Mouse (Mus musculus) spleen, adult 12 weeks (tissue): ENCODE data around the gene Pole4.

Source experiments
- DNase-seq: peaks from one replicate; pipeline ENCODE4 v3.0.0; 2022; ENCODE audit warnings: low spot score

The Pole4 gene

DNA sequence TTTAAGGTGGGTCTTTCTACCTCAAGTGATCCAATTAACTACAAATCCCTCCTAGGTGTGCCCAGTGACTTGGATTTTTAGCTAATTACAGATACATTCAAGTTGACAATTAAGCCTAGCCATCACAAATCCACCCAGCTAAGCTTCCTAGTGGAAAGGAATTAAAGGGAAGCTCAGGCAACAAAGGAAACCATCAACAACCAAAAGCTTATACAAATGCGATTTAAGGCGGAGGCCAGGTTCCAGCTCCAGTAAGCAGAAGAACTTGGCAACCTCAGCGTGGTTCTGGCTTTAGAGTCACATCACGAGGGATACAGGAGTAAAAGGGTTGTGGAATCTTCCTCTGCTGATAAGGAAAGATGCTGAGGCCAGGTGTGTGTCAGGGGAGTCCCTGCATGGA is 92.0 kb downstream of the Pole4 start:
- no peak for DNase-seq

DNA sequence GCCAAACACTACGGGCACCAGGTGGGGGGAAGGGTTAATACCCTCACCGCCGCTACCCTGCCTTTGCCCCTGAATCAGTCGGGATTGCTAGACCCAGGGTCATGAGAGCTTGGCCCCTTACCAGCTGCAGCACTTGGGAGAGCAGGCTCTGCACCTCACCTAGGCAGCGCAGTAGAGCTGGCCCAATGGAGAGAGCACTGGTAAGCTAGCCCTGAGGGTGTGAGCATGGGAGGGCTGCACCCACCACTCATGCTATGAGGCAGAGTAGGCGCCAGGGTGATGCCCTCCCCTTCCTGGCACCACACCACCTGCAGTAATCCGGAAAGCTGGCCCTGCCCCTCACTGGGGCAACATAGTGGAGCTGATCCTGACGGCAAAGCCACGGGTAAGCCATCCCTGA is 94.1 kb downstream of the Pole4 start:
- DNase-seq: no peak

DNA sequence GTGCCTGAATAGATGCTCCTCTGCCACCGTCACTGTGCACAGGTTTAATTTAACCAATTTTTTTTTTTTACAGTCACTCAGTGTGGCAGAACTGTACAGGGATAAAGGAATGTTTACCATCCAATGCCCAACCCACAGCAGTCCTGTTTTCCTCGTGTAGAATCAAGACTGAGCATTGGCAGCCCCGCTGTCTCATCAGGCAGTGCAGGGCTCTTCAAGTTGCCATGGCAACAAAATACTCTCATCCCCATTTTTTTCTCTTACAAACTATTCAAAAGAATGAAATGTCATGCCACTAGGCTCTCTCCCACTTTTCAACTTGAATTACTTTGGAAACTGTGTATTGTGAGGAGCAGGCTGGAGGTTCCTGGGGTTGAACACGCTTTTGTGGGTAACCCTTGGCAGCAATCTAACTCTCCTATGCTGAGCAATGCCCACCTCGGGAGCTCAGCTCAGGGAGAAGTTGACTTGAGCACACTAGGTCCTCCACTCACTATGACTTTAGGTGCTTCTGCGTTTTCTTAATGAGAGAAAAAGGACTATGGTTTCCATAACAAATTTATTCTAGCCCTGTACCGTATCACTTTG is 95.7 kb downstream of the Pole4 start:
- no peak for DNase-seq

DNA sequence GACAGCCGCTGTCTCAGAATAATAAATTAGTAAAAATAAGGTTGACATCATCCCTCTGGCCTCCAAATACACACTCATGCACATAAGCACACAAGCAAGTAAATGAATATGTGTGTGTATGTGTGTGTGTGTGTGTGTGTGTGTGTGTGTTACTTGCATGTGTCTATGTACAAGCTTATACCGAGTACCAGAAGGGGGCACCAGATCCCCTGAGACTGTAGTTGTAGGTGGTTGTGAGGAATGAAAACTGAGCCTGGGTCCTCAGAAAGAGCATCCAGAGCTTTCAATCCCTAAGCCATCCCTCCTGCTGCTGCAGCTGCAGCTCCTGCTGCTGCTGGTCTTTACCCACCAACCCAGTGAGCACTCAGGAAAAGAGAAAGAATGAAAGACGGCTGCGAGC is 96.4 kb downstream of the Pole4 start:
- DNase-seq: no peak

DNA sequence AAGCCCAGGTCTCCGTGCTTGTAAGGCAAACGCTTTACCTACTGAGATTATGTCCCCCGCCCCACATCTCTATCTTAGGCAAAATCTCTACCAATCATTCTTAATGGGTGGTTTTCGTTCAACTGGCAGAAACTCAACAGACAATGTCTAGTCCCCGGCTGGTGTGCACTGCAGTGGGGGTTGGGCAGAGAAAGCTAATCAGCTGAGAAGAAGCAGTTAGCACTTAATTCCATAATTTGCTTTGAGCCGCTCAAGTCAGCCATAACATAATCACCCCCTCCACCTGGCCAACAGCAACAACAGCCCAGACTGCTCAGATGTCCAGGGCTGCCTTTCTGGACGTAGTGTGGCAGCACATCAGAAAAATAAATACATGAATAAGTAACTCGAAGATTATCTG is 100.4 kb downstream of the Pole4 start:
- no peak for DNase-seq

DNA sequence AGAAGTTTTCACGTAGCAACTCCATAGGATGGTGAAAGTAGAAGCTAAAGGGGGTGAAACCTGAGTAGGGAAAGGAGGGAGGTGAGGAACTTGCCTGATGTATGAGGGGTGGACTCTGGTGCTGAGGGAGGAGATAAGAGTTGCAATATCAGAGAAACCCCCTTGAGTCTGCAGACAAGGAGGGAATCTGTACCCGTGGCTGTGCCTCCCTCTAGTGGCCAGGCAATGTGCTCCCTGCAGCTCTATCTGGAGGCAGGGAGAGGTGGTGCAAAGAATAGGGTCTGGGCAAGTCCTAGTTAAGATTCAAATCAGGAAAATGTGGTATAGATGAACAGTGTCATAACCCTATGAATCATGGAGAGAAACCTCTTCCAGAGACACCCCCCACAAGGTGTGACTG is 101.5 kb downstream of the Pole4 start:
- DNase-seq: no peak

DNA sequence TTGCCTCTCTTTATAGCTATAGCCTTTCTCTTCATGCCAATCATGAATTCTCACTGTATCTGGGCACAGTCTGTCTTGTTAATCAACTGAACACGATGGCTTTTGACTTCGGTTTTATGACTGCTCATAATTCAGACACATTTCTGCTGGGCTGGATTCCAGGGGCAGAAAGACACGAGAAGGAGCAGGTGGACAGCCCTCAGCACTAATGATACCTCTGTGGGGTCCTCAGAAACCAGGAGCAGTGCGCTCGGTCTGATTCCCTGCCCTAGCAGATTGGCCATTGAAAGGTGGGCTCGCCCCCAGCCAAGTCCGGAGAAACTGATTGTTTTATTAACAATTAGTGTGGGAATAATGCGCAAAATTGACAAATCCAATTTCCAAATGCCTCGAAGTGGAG is 101.9 kb downstream of the Pole4 start:
- DNase-seq: no peak

DNA sequence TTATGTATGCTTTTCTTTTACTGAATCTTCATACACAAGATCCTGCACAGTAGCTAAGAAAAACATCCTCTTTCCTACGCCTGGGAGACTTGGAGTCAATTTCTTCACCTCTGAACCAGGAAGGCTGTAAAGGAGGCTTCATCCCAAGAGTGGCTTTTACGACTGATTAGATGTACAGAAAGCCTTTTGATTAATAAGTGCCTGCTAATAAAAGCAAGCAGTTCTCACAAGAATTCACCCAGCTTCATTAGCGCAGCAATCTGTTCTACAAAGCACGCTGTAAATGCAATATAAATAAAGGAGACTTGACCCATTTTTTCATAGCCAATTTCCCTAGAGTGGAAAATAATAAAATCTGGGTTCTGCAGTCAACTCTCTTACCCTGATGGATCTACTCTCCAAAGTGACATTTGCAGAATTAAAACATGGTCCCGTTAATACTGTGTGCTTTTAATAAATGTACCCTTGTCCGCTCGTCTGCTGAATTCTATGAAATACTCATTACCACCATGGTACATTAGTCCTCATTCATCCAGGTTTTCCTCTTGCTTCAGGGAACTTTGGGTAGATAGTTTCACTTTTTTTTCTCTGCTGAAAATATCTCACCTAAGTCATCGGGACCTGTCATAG is 109.6 kb downstream of the Pole4 start:
- no peak for DNase-seq

DNA sequence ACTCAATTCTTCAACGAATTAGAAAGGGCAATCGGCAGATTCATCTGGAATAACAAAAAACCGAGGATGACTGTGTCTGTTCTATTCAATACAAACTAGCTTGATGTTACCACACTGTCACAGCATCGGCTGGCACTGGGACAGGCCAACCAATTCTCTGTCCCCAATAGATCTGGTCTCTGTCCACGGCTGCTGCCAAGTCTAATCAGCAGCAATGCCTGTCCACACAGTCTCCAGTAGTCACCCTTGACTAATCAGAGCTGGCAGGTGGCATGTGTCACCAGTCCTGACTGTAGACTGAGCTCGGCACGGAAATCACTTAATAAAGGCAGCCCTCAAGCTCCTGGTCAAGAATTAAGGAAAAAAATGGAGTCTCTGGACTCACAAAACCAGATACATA is 115.8 kb downstream of the Pole4 start:
- no peak for DNase-seq

DNA sequence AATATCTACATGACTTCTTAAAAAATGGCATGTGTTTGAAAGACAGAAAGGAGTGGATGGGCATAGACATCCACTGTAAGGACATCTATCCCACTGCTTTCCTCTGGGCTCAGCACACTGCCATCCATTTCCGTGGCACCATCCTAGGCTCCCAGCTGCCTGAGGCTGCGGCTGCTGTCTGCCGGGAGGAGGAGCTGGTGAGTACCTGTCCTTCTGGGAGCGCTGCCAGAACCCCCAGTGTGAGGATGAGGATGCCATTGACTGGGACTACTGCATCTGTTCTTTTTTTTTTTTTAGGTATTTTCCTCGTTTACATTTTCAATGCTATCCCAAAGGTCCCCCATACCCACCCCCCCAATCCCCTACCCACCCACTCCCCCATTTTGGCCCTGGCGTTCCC is 119.8 kb downstream of the Pole4 start:
- DNase-seq: no peak

DNA sequence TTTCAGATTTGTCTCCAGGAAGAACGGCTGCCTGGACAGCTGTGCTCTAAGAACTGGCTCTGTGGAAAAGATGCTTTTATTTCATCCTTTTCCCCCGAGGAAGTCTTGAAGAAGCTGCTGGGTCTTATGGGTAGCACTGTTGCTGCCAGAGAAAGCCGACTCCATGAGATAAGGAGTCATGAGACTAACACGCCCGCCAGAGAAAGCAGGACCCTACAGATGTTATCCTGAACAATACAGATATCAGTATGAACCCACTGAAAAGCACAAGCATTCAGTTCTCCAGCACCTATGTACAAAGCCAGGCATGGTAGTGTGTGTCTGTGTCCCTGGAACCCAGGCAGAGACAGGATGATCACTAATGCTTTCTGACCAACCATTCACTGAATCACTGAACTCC is 129.7 kb downstream of the Pole4 start:
- no peak for DNase-seq
